Mouse (Mus musculus) liver, embryonic 14.5 days (tissue): ENCODE measurements at regions not wholly inside any gene's neighbourhood (a gene's known extent, or its start where the extent isn't known, plus 50 kb on each side); places are given as distances from the start of the nearest gene placed in this dataset.

Experiments
- ATAC-seq: fragments of 200-750 bp; cut with Nextera tagmentation; 2 replicates; pipeline ENCODE4 v1.8.0; 2017; ENCODE audit warnings: moderate number of reproducible peaks, mild to moderate bottlenecking, moderate library complexity; ENCODE audit not compliant: insufficient read depth
- DNase-seq, 3 experiments: peaks; one replicate each; pipeline ENCODE4 v3.0.0-alpha.2; 2012 to 2013; ENCODE audit warnings: low read depth in 3 of 3, low spot score in 3 of 3
- H3K27ac ChIP-seq: fragments of 300-500 bp; sonication (generic); 2 replicates; pipeline ENCODE4 v1.5.1; 2014; ENCODE audit warnings: moderate library complexity, mild to moderate bottlenecking, control low read depth, inconsistent platforms
- H3K27me3 ChIP-seq: fragments of 300-500 bp; sonication (generic); 2 replicates; pipeline ENCODE4 v1.6.1; 2014; ENCODE audit warnings: mild to moderate bottlenecking, low read length, moderate library complexity; ENCODE audit not compliant: control insufficient read depth, insufficient read depth
- H3K36me3 ChIP-seq: fragments of 300-500 bp; sonication (generic); replicated peaks from 2 replicates; pipeline ENCODE4 v1.6.1; 2014; ENCODE audit warnings: low read depth; ENCODE audit not compliant: control insufficient read depth, insufficient read depth
- H3K4me1 ChIP-seq, 2 experiments: fragments of 200-500 bp in 1 of 2; fragments of 300-500 bp in 1 of 2; sonication (generic) in 1 of 2; replicated peaks; 2 replicates each; pipeline ENCODE4 v1.6.1; 2012 to 2014; ENCODE audit warnings: antibody characterized with exemption in 1 of 2, inconsistent platforms in 1 of 2, low read length in 1 of 2; ENCODE audit not compliant: control insufficient read depth in 2 of 2, insufficient read depth in 2 of 2
- H3K4me2 ChIP-seq: fragments of 300-500 bp; sonication (generic); 2 replicates; pipeline ENCODE4 v1.6.1; 2014; ENCODE audit warnings: low read depth, mild to moderate bottlenecking, control low read depth, moderate library complexity
- H3K4me3 ChIP-seq, 2 experiments: fragments of 200-500 bp in 1 of 2; fragments of 300-500 bp in 1 of 2; sonication (generic) in 1 of 2; 2 replicates each; pipeline ENCODE4 v1.5.1; 2012 to 2014; ENCODE audit warnings: low read depth in 2 of 2, low read length in 2 of 2, mild to moderate bottlenecking in 2 of 2, control low read depth in 1 of 2, inconsistent platforms in 1 of 2, moderate library complexity in 1 of 2; ENCODE audit not compliant: insufficient read depth in 1 of 2
- H3K9ac ChIP-seq: fragments of 300-500 bp; sonication (generic); replicated peaks from 2 replicates; pipeline ENCODE4 v1.6.1; 2014; ENCODE audit warnings: mild to moderate bottlenecking, control low read depth, moderate library complexity
- H3K9me3 ChIP-seq: fragments of 300-500 bp; sonication (generic); 2 replicates; pipeline ENCODE4 v1.6.1; 2016; ENCODE audit warnings: low read length, mixed read lengths; ENCODE audit not compliant: control insufficient read depth
- CTCF ChIP-seq: IDR thresholded peaks from 2 replicates; pipeline ENCODE4 v1.5.1; 2016; ENCODE audit warnings: antibody characterized with exemption, low read depth, control low read depth
- EP300 ChIP-seq: IDR thresholded peaks from 2 replicates; pipeline ENCODE4 v1.6.1; 2016; ENCODE audit warnings: antibody characterized with exemption, low read depth
- WGBS: fragments of 180-500 bp; shearing (Covaris S2); extraction: QIAGEN DNeasy Blood & Tissue Kit; methylation state at CpG from one replicate; pipeline ENCODE4 v1.1.7; 2014; ENCODE audit not compliant: insufficient replicate concordance; 5-methylcytosine and 5-hydroxymethylcytosine counted together

DNA sequence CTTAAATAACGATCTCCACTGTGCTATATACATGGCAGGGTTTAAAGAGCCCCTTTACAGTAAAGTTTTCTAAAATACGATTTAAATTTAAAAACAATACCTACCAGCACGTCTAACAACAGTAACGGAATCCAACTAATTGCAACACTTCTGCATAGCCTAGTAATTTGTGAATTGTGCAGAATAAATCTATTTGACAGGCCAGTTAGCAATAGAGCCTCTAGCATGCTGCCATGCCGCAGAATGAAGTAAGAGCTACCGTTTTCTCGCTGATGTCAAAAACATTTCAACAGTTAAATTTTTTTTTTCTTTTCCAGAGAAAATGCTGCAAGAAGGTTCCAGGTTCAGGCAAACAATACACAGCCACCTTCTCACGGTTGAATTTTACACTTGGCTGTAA, 454.0 kb upstream of the Adgrl2 start:
- DNase-seq: no peak

DNA sequence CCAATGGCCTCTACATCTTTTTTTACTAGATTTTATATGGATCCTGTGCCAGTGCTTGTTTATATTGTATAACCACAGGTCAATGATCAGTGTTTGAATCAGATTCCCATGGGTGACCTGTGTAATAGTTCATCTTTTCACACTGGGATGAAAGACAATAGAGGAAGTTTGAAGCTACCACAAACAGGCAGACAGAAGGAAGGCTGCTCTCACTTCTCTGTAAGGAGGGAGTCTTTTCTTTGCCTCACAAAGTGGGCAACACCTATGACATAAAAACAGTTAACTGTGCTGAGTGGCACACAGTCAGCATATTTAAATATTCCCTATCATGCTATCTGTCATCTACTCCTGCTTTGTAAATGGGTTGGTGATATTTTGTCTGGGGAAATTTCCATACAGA, 450.9 kb upstream of the Adgrl2 start:
- TF ChIP-seq EP300: no peak
- no peak for TF ChIP-seq CTCF
- H3K9ac ChIP-seq: no peak overlapping the region
- H3K9me3 ChIP-seq: no peaks in the 10 kb centered on the region
- H3K4me1 ChIP-seq: no peaks in the 10 kb centered on the region
- no peaks in the 10 kb centered on the region for H3K27me3 ChIP-seq
- H3K4me3 ChIP-seq: no peak overlapping the region
- ATAC-seq (no peak), DNase-seq (no peak)
- H3K36me3 ChIP-seq: no peaks in the 10 kb centered on the region
- H3K4me2 ChIP-seq: no peak overlapping the region
- H3K27ac ChIP-seq: no peak overlapping the region

More for the DNA sequence above, 454.0 kb upstream of the Adgrl2 start:
- Histone ChIP-seq H3K4me1 (no peaks in the 10 kb centered on the region), H3K9me3 (no peaks in the 10 kb centered on the region), H3K4me2 (no peak overlapping the region), H3K27ac (no peak overlapping the region), H3K27me3 (no peaks in the 10 kb centered on the region), H3K36me3 (no peaks in the 10 kb centered on the region), H3K4me3 (no peak overlapping the region), H3K9ac (no peak overlapping the region)
- no peak for TF ChIP-seq CTCF
- no peak for TF ChIP-seq EP300
- ATAC-seq: no peak
- 59% methylated on average over 8 of the region's 8 CpGs for WGBS

DNA sequence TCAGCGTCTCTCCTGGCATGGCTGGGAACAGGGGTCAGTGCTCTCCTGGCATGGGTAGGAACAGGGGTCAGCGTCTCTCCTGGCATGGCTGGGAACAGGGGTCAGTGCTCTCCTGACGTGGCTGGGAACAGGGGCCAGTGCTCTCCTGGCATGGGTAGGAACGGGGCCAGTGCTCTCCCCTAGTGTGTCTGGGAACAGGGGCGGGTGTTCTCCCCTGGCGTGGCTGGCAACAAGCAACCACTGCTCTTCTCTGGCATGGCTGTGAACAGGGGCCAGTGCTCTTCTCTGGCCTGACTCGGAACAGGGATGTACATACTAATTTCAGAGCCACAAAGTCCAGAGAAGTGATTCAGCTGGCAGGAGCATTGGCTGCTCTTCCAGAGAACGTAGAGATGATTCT, 447.4 kb upstream of the Adgrl2 start:
- Histone ChIP-seq H3K4me3 (no peak overlapping the region), H3K36me3 (no peaks in the 10 kb centered on the region), H3K4me2 (no peak overlapping the region), H3K27ac (no peak overlapping the region), H3K9ac (no peak overlapping the region), H3K27me3 (no peaks in the 10 kb centered on the region), H3K4me1 (no peaks in the 10 kb centered on the region), H3K9me3 (no peaks in the 10 kb centered on the region)
- ATAC-seq (no peak), DNase-seq (no peak)
- 60% methylated on average over 8 of the region's 8 CpGs for WGBS
- no peak for TF ChIP-seq EP300
- TF ChIP-seq CTCF: no peak

DNA sequence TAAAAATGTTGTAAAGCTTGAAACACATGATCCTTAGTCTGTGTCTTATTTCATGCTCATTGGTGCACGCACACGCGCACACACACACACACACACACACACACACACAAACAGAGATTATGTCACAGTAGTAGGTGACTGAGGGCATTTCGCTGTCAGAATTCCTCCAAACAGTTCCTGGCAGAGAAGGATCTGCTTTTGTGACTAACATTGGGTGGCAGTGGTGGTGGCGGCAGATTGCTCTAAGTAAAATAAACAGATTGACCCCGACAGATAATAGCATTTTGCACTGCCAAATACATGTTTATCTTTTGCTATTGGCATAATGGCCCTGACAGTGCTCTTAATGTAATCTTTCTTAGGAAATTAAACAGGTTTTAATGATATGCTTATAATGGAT, 446.6 kb upstream of the Adgrl2 start:
- Histone ChIP-seq H3K4me2 (no peak overlapping the region), H3K4me3 (no peak overlapping the region), H3K4me1 (no peaks in the 10 kb centered on the region), H3K36me3 (no peaks in the 10 kb centered on the region), H3K9ac (no peak overlapping the region), H3K27me3 (no peaks in the 10 kb centered on the region), H3K9me3 (no peaks in the 10 kb centered on the region), H3K27ac (no peak overlapping the region)
- ATAC-seq: no peak
- WGBS: 61% methylated on average over 6 of the region's 6 CpGs
- no peak for DNase-seq
- TF ChIP-seq EP300 (no peak), CTCF (no peak)

DNA sequence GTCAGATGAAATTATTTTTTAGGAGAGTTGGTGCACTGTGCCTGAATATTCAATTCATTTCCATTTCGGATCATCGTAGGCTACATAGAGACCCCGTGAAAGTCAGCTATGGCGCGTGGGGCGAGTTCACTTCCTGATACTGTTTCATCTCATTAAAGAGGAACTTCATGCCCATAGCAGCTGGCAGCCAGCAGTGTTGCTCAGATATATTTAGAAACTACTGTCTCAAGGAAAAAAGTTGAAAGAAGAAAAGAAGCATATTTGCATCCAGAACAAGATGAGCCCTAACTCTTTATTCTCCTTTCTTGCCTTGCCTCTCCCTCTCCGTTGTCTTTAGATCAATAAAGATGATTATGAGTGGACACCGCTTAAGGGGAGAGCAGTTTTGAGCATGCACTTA, 446.1 kb upstream of the Adgrl2 start:
- WGBS: 35% methylated on average over 8 of the region's 8 CpGs
- no peaks in the 10 kb centered on the region for H3K4me1 ChIP-seq
- H3K27ac ChIP-seq: no peak overlapping the region
- H3K4me3 ChIP-seq: no peak overlapping the region
- DNase-seq (no peak), ATAC-seq (no peak)
- TF ChIP-seq CTCF (no peak), EP300 (no peak)
- H3K4me2 ChIP-seq: no peak overlapping the region
- no peaks in the 10 kb centered on the region for H3K36me3 ChIP-seq
- no peak overlapping the region for H3K9ac ChIP-seq
- no peaks in the 10 kb centered on the region for H3K9me3 ChIP-seq
- no peaks in the 10 kb centered on the region for H3K27me3 ChIP-seq

DNA sequence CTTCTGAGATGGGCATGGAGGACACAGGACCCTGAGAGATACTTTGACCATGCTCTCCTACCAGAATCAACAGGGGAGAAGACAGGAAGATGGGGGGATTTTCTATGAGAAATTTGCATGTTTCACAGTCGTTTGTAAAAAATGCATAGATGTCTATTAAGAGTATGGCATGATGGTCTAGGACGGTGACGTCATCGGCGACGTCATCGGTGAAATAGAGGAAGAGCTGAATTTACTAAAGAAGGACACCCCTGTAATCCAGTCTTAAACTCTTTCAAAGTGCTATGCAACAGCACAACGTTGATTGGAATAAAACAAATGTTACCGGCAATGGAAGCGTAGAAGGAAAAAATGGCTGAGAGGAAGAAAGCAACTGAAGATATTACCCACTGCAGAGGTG, 441.4 kb upstream of the Adgrl2 start:
- TF ChIP-seq CTCF (no peak), EP300 (no peak)
- Histone ChIP-seq H3K9ac (no peak overlapping the region), H3K27ac (no peak overlapping the region), H3K27me3 (no peaks in the 10 kb centered on the region), H3K9me3 (no peaks in the 10 kb centered on the region), H3K4me2 (no peak overlapping the region), H3K4me1 (no peaks in the 10 kb centered on the region), H3K36me3 (no peaks in the 10 kb centered on the region), H3K4me3 (no peak overlapping the region)
- DNase-seq: no peak
- WGBS: 74% methylated on average over 10 of the region's 10 CpGs
- no peak for ATAC-seq
